Mouse (Mus musculus) CD8-positive naive resting alpha-beta T cell, adult 2 months (primary cell): ENCODE data around the gene Epb41.

Source experiments
- DNase-seq, 2 experiments: peaks; one replicate each; pipeline ENCODE4 v3.0.0; 2022; ENCODE audit warnings: low read depth in 2 of 2, low spot score in 2 of 2

Gene Epb41

DNA sequence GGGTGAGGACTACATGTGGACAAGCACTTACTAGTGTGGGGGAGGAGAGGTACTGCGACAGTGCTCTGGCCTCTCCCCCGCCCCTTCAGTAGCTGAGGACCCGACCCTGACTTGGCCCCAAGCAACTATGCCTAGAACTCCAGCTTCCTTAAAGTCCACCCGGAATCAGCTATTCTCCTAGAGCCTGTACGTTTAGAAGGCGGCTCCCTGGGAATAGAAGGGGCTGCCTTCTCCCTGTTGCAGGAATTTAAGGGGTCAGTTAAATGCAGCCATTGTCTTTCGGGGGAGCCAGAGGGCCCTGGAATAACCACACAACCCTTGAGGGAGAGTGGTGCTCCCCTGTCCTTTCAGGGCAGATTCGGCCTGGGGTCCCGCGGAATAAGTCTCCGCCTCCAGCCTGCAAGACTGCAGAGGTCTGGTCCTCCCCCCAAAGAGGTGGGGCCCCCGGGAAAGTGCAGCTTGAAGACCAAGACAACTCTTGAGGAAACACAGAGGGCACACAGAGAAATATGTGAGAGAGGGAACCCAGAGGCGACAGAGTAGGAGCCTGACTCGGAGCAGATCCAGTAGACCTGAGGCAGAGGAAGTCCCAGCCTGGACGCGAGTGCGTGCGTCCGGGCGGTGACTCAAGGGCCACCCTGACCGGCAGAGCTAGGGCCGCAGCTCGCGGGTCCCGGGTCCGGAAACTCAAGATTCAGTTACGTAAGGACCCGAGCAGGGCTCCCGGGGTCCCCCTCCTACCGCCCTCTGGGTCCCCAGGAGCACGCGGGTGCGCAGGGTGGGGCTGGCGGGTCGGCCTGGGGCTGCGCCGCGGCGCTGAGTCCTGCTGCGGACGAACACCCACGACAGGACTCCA, 816 bp downstream of the Epb41 start, which contains the start of gene Gm10300:
TSS of gene Gm10300 (plus strand) at position 621 of the 856 bp plus-strand sequence.
- peak; percentile 21 to 40 for DNase-seq

- DNase-seq: no peak
Observed at GRCm38 (mm10) chr4:132072946-132073345, 2.2 kb downstream of the Epb41 start.

DNA sequence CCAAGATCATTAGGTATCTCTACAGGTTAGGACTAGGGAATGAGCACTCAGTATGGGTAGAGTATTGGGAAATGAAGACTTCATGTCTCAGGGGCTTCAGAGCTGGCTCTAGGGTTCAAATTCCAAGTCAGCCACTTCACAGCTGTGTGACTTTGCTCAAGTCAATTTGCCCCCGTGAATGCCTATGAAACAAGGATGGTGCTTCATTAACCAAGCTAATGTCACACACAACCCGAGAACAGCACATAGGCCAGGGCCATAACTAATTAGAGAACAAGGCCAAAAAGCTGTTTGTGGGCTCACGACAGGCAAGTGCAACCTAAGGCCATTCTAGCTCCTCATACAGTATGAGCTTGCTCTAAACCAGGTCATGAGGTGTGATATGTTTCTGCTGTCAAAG, 3.0 kb downstream of the Epb41 start:
- no peak for DNase-seq

GRCm38 (mm10) chr4:132071674-132072073, 3.4 kb downstream of the Epb41 start:
- no peak for DNase-seq

GRCm38 (mm10) chr4:132067938-132068235, 7.2 kb downstream of the Epb41 start:
- DNase-seq: no peak

GRCm38 (mm10) chr4:132067112-132067937, 7.8 kb downstream of the Epb41 start:
- DNase-seq: no peak

DNA sequence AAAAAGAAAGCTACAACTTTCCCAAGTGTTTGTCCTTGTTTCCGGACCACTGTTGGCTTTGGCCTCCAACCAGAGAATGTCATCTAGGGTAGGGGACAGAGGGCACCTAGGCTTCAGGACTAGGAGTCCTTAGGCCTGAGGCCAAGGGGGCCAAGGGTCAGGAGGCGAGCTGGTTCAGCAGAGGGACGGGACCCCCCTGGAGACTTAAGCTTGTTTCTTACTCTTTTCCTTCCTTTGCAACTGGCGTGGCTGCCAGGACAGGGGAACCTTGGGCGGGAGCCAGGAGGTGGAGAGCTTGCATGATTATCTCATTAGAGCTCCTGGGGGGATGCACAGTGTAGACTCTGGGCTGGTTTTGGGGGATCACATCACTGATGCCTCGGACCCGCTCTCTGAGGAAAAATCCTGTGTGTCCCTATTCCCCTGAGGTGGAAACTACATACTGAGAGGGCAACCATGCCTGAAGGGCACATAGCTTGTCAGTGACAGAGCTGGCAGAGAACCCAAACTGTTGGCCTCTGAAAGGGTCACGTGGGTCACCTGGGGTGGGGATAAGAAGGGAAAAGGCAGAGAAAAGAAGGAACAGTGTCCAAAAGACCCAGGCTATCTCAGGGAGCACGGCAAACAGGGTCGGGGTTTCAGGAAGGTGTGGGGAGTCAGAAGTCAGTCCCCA, 8.9 kb downstream of the Epb41 start:
- DNase-seq: no peak

GRCm38 (mm10) chr4:132065578-132065977, 9.5 kb downstream of the Epb41 start:
- DNase-seq: no peak

DNA sequence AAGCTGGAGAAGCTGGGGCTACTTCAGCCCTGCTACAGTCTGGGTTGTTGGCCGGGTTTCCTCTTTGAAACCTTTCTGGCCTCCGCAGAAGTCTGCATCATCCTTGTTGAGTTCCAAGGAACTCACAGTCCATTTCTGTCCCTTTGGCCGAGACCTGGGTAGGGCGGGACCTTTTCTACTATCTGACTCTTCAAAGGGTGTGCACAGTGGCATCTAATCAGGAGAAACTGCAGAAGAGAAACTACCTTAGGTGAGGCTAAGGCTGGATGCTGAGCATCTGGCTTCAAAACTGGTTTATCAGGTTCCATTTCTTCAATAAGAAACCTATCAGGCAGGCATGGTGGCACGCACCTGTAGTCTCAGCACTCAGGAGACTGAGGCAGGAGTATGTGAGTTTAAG, 10.6 kb downstream of the Epb41 start:
- DNase-seq: no peak

DNA sequence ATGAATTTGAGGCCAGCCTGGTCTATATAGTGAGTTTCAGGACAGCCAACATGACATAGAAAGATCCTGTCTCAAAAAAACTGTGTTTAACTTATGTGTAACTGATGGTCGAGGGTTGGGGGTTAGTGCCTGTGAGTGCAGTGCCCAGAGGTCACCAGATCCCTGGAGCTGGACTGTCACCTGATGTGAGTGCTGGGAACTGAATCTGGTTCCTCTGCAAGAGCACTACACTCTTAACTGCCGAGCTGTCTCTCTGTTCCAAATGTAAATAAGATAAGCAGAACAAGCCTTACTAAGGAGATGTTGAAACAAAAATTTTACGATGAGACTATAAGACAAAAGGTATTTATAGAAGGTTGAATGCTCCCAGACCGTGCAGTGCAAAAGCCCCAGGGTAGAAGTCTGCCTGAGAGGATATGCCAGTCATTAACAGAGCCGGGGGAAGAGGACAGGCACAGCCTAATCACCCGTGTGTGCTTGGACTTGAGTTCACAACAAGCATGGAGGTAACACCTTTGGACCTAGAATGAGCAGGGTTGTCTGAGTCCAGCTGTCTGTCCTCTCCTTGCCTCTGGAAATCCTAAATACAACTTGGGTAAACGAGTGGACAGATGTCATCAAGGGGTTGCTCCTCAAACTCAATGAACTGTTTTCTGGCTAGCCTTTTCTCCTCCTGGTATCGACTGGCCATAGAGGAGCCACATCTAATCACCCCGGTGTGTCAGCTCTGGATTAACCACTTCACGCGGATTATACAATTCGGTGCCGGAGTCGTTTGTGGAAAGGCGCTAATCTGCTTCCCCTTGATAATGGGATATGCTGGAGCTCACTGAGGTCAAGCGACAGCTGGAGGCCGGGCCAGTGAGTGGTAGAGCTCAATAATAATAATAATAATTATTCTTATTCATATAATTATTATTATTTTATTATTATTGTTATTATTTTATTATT, 11.9 kb downstream of the Epb41 start:
- DNase-seq: no peak

DNA sequence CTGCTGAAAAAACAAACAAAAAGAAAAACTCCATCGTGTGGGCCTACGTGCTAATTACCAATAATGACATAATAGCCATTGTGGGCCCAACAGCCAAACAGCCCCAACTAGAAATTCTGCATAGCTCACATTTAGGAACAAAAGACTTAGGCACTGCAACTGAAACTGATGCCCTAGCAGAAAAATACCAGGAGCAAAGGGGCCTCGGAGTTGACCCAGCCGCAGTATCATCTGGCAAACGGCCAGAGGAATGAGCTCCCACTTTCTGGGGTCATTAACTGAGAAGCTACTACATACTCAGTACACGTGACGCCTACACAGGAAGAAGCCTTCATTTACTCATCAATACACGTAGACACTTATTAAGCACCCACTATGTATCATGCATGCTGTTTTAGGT, 12.8 kb downstream of the Epb41 start:
- DNase-seq: no peak

DNA sequence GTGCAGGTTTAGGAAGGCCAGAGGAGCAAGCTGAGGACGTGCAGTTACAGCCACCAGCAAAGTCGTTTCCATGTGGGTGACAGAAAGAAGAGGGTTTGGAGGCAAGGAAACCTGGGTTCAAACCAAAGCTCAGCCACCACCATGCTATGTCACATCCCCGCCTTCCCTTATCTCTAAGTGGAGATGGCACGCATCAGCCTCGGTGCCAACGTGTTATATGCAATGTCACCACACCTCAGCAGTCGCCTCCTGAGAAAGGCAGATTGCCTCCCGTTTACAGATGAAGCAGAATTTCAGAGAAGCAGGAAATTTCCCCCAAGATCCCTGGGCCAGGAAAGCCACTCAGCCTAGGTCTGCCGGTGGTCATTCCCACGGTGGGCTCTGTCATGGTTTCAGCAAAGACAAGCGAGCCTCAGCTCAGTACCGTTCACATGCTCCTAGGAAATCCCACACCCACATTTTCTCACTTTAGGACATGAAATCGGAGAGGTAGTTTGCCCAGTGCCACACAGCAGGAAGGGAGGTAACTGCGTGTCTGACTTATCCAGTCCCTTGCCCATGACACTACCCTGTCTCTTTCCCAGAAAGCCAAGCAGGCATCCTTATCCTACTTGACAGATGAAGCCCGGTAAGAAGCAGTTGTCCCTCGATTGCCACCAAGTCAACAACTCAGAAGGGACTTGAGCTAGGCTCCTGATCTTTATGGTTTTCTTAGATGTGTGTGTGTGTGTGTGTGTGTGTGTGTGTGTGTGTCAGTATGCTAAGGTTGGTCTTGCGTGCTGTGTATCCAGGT, 14.9 kb downstream of the Epb41 start:
- no peak for DNase-seq

GRCm38 (mm10) chr4:132059541-132059940, 15.6 kb downstream of the Epb41 start:
- DNase-seq: no peak

DNA sequence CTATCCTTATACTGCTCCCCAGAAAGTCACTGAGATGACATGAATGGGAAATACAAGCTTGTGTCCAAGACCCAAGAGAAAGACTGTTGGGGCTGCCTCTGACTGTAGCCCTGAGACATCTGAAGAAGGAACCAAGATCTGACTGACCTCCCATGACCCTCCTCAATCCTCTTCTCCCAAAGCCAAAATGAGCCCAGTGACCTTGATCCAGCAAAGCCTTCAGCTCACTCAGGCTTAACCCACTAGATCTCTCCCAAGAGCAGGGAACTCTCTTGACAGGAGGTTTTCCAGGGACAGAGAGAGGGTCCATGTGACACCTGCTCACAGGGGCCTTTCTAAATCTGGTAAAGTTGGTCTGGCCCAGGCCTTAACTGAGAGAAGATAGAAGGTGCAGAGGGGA, 17.8 kb downstream of the Epb41 start:
- no peak for DNase-seq

DNA sequence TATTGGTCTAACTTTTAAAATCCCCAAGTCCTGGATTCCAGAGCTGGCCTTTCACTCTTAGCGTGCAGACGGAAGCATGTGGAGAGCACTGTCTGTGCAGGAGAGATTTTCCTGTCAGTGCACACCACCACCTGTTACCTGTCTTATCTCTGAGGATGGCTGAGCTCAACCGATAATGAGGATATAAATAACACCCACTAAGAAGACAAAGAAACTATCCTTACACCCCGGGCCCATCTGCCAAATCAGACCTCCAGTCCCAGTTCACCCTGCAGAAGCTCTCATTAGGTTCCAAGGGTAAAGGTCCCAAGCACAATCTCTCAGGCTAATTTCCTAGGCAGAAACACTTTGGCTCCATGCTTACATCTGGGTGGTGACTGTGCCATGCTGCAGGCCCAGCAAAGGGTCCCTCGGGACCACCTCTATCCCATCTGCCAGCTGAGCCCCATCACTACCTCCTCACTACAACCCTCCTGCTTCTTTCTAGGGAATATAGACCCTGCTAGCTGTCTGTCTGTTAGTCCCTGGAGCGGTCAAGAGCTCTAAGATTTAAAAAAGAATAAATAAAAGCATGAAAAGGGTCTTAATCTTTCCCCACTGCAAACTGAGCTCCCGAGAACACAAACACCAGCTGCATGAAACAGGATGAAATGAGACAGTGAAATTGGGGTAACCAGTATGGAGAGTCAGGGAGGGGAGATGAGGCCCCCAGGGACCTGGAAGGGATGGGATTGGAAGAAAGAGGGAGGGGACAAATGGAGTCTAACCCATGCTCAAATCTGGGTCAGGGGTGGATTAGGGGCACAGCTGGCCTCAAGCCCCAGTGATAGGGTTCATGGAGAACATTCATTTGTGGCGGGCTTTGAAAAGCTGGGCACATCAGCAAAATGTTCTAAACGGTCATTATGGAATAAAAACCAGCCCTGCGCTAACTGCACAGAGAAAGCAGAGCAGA, 23.5 kb downstream of the Epb41 start:
- DNase-seq: no peak

GRCm38 (mm10) chr4:132049549-132050200, 25.4 kb downstream of the Epb41 start:
- peak in 1 of 2 experiments; percentile 16 for DNase-seq

DNA sequence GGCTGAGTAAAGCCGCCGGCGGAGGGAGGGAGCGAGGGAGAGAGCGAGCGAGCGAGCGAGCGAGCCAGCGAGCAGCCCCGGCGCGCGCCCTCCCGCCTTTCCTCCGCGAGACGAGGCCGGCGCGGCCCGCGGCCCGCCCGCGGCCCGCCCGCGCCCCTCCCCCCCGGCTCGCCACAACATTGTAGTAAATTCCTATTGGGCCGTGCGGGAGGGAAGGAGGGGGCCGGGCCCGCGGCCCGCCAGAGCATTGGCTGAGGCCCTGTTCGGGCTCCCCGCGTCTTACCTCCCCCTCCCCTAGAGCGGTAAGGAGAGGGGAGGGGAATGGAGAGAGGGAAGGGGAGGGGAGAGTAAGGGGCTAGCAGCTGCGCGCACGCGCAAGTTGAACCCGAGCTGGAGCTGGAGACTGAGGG, 26.1 kb downstream of the Epb41 start:
- peak; percentile 53 to 64 for DNase-seq
